Mouse (Mus musculus): Measurements from ENCODE around the gene Tmem170. TPM values are rescaled to one million over a fixed set of nuclear protein-coding genes. Genes with fewer than 3 reads are reported as not detected.

Tmem170 gene
- polyA plus RNA-seq, 1 experiment from 2014 or later, result 8.4 TPM

GRCm38 (mm10) chr8:111825219-111825618 is 51.3 kb downstream of the Tmem170 start:
- no peak for DNase-seq (ENCODE audit: low spot score)
- no peaks in the 10 kb centered on the region for H3K27me3 ChIP-seq (ENCODE audit: insufficient read depth, poor library complexity, severe bottlenecking)
- no peak overlapping the region for H3K27ac ChIP-seq
- no peaks in the 10 kb centered on the region for H3K4me1 ChIP-seq (replicated peaks)
- H3K9me3 ChIP-seq, result no peaks in the 10 kb centered on the region
- H3K36me3 ChIP-seq, result peaks cover 85% of the 10 kb centered on the region
- WGBS, result 79% methylated on average over 6 of the region's 6 CpGs
- H3K4me3 ChIP-seq, result no peak overlapping the region

- Histone ChIP-seq H3K9me3 (no peaks in the 10 kb centered on the region), H3K27ac (no peak overlapping the region), H3K4me1 (replicated peaks) (no peaks in the 10 kb centered on the region), H3K36me3 (peaks cover 85% of the 10 kb centered on the region), H3K27me3 (ENCODE audit: insufficient read depth, poor library complexity, severe bottlenecking) (no peaks in the 10 kb centered on the region), H3K4me3 (no peak overlapping the region)
- DNase-seq (ENCODE audit: low spot score), result no peak
- whole genome bisulfite sequencing, result 94% methylated on average over 5 of the region's 5 CpGs
Observed at GRCm38 (mm10) chr8:111824334-111824733, 52.2 kb downstream of the Tmem170 start.

GRCm38 (mm10) chr8:111821199-111821598 is 55.4 kb downstream of the Tmem170 start:
- no peak overlapping the region for H3K4me3 ChIP-seq
- H3K27me3 ChIP-seq (ENCODE audit: insufficient read depth, poor library complexity, severe bottlenecking), result no peaks in the 10 kb centered on the region
- peaks cover 75% of the 10 kb centered on the region for H3K36me3 ChIP-seq
- no peak for DNase-seq (ENCODE audit: low spot score)
- 90% methylated on average over 10 of the region's 10 CpGs for WGBS
- no peak overlapping the region for H3K27ac ChIP-seq
- H3K9me3 ChIP-seq, result no peaks in the 10 kb centered on the region
- H3K4me1 ChIP-seq (replicated peaks), result no peaks in the 10 kb centered on the region

GRCm38 (mm10) chr8:111820691-111821090 is 55.9 kb downstream of the Tmem170 start:
- Histone ChIP-seq H3K4me3 (no peak overlapping the region), H3K36me3 (peaks cover 76% of the 10 kb centered on the region), H3K9me3 (no peaks in the 10 kb centered on the region), H3K4me1 (replicated peaks) (no peaks in the 10 kb centered on the region), H3K27me3 (ENCODE audit: insufficient read depth, poor library complexity, severe bottlenecking) (no peaks in the 10 kb centered on the region), H3K27ac (no peak overlapping the region)
- WGBS, result 90% methylated on average over 4 of the region's 4 CpGs
- DNase-seq (ENCODE audit: low spot score), result no peak

- H3K9me3 ChIP-seq, result no peaks in the 10 kb centered on the region
- no peak overlapping the region for H3K27ac ChIP-seq
- peaks cover 78% of the 10 kb centered on the region for H3K36me3 ChIP-seq
- H3K4me3 ChIP-seq, result no peak overlapping the region
- no peak for DNase-seq (ENCODE audit: low spot score)
- WGBS, result 87% methylated on average over 12 of the region's 12 CpGs
- no peaks in the 10 kb centered on the region for H3K27me3 ChIP-seq (ENCODE audit: insufficient read depth, poor library complexity, severe bottlenecking)
- H3K4me1 ChIP-seq (replicated peaks), result no peaks in the 10 kb centered on the region
Observed at GRCm38 (mm10) chr8:111820018-111820417, 56.5 kb downstream of the Tmem170 start.

- 94% methylated on average over 3 of the region's 3 CpGs for WGBS
- H3K36me3 ChIP-seq, result peaks cover 77% of the 10 kb centered on the region
Observed at GRCm38 (mm10) chr8:111818556-111818955, 58.0 kb downstream of the Tmem170 start.

GRCm38 (mm10) chr8:111815078-111815477 is 61.5 kb downstream of the Tmem170 start:
- no peak overlapping the region for H3K4me3 ChIP-seq
- H3K27me3 ChIP-seq (ENCODE audit: insufficient read depth, poor library complexity, severe bottlenecking), result no peaks in the 10 kb centered on the region
- WGBS, result 87% methylated on average over 4 of the region's 4 CpGs
- no peak for DNase-seq (ENCODE audit: low spot score)
- no peaks in the 10 kb centered on the region for H3K4me1 ChIP-seq (replicated peaks)
- no peaks in the 10 kb centered on the region for H3K9me3 ChIP-seq
- no peak overlapping the region for H3K27ac ChIP-seq
- H3K36me3 ChIP-seq, result peaks cover 66% of the 10 kb centered on the region

More at GRCm38 (mm10) chr8:111818556-111818955, 58.0 kb downstream of the Tmem170 start:
- H3K4me1 ChIP-seq (replicated peaks), result no peaks in the 10 kb centered on the region
- no peaks in the 10 kb centered on the region for H3K27me3 ChIP-seq (ENCODE audit: insufficient read depth, poor library complexity, severe bottlenecking)
- H3K4me3 ChIP-seq, result no peak overlapping the region
- no peaks in the 10 kb centered on the region for H3K9me3 ChIP-seq
- H3K27ac ChIP-seq, result no peak overlapping the region
- no peak for DNase-seq (ENCODE audit: low spot score)

GRCm38 (mm10) chr8:111813818-111814217 is 62.7 kb downstream of the Tmem170 start:
- no peaks in the 10 kb centered on the region for H3K4me1 ChIP-seq (replicated peaks)
- no peak overlapping the region for H3K4me3 ChIP-seq
- H3K36me3 ChIP-seq, result peaks cover 62% of the 10 kb centered on the region
- H3K9me3 ChIP-seq, result no peaks in the 10 kb centered on the region
- no peak for DNase-seq (ENCODE audit: low spot score)
- no peaks in the 10 kb centered on the region for H3K27me3 ChIP-seq (ENCODE audit: insufficient read depth, poor library complexity, severe bottlenecking)
- 96% methylated on average over 9 of the region's 9 CpGs for WGBS
- H3K27ac ChIP-seq, result no peak overlapping the region

Other genes with a start within 250 kb of the Tmem170 start
- 0.24 and 0.26 TPM in 2 replicates for gene Ldhd, start 246.4 kb downstream of the Tmem170 start, polyA plus RNA-seq (2016; fragmentation: Nextera tagmentation; extraction: Ambion mirVana)
- 20.2 and 23.8 TPM in 2 replicates for gene Zfp1, start 233.3 kb downstream of the Tmem170 start, polyA plus RNA-seq (2016; fragmentation: Nextera tagmentation; extraction: Ambion mirVana)
- not detected in 2 replicates for gene Ctrb1, start 185.7 kb downstream of the Tmem170 start, polyA plus RNA-seq (2016; fragmentation: Nextera tagmentation; extraction: Ambion mirVana)
- 61.6 and 63.9 TPM in 2 replicates for gene Bcar1, start 132.9 kb downstream of the Tmem170 start, polyA plus RNA-seq (2016; fragmentation: Nextera tagmentation; extraction: Ambion mirVana)
- gene Cfdp1, start 22.5 kb downstream of the Tmem170 start, polyA plus RNA-seq (2016; fragmentation: Nextera tagmentation; extraction: Ambion mirVana), result 171 and 215 TPM in 2 replicates
- 4.6 and 4.9 TPM in 2 replicates for gene Chst5, start 33.7 kb upstream of the Tmem170 start, polyA plus RNA-seq (2016; fragmentation: Nextera tagmentation; extraction: Ambion mirVana)
- gene Tmem231, start 57.1 kb upstream of the Tmem170 start, polyA plus RNA-seq (2016; fragmentation: Nextera tagmentation; extraction: Ambion mirVana), result 24.4 and 27.4 TPM in 2 replicates
- 235 and 314 TPM in 2 replicates for gene Gabarapl2, start 64.0 kb upstream of the Tmem170 start, polyA plus RNA-seq (2016; fragmentation: Nextera tagmentation; extraction: Ambion mirVana)
- 12.1 and 15.5 TPM in 2 replicates for gene Adat1, start 115.6 kb upstream of the Tmem170 start, polyA plus RNA-seq (2016; fragmentation: Nextera tagmentation; extraction: Ambion mirVana)
- 216 and 246 TPM in 2 replicates for gene Kars, start 134.6 kb upstream of the Tmem170 start, polyA plus RNA-seq (2016; fragmentation: Nextera tagmentation; extraction: Ambion mirVana)
- gene Terf2ip, start 134.6 kb upstream of the Tmem170 start, polyA plus RNA-seq (2016; fragmentation: Nextera tagmentation; extraction: Ambion mirVana), result 29.6 and 34.8 TPM in 2 replicates
- gene Gm6793, start 138.3 kb upstream of the Tmem170 start, polyA plus RNA-seq (2016; fragmentation: Nextera tagmentation; extraction: Ambion mirVana), result 0.46 and 0.85 TPM in 2 replicates